Mouse (Mus musculus): ENCODE results near the gene Acadvl.

Gene Acadvl

DNA sequence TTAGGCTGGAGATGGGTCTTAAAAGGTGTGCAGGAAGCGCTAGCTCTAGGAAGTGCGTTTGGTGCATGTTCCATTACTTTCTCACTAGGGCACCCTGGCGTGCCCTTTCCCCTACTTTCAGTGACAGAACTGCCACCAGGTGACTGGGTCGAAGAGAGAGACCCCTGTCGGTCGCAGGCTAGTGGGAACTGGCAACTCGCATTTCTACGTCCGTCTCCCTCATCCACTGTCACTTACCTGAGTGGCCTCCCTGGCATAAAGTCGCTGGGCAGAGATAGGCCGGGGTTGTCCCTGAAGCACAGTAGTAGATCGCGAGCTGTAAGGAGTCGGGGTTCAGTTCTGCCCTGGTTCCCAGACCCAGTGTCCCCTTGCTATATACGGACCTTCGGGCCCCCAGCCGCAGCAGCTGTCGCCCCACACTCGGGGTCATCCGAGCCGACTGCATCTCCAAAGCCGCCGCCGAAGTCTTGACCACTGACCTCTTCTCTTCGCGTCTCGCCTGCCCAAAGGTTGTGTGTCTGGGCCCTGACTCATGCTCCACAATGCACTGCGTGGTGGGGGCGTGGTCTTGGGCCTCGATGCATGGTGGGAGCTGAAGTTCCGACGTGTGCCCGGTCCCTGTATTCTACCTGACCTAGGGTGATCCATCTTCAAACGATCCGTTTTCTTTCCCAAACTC, at the start of gene Acadvl:
Gene Acadvl, minus strand, starts transcription at position 532 of the 679 bp plus-strand sequence.
- peak; percentile 79 for DNase-seq

DNA sequence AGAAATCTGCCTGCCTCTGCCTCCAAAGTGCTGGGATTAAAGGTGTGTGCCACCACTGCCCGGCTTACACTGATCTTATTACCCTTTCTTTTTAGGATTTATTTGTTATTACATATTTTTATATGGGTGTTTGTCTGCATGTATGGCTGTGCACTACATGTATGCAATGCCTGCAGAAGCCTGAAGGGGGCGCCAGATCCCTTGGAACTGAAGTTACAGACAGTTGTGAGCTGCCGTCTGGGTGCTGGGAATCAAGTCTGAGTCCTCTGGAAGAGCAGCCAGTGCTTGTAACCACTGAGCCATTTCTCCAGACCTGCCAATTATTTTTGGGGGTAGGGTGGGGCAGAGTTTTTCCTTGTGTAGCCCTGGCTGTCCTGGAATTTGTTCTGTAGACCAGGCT, 47.8 kb upstream of the Acadvl start:
- no peak for DNase-seq

DNA sequence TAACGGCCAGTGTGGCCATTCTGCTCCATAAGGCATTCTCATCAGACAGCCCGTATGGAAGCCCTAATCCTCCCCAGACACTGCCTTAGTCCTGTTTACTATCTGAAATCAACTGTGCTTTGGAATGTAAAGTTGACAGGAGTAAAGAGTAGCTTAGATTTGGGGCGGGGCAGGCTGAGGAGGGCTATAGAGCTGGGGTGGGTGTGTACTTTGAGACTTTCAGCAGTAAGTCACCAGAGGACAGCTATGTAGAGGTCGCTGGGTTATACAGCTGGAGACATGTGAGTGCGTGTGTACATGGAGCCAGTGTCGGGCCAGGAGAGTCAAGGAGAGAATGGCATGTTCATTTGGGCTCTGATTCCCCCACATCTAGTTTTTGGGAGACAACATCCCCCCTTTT, 44.7 kb upstream of the Acadvl start:
- no peak for DNase-seq

DNA sequence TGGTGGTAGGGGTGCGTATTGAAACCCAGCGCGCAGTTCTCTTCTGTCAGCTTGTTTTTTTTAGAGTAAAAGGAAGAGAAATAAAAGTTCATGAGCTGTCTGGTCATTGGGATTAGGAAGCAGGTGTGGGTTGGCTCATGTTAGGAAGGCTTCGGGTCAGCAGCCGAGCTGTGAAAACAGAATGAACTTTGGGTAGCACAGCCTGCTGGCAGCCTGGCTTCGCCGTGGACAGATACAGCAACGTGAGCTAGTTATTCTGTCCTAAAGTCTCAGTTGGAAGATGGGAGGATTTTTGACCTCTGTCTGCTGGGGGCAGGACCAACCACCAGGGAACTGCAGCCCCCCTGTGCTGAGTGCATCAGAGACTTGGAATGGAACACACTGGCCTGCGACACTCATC, 42.6 kb upstream of the Acadvl start:
- no peak for DNase-seq

DNA sequence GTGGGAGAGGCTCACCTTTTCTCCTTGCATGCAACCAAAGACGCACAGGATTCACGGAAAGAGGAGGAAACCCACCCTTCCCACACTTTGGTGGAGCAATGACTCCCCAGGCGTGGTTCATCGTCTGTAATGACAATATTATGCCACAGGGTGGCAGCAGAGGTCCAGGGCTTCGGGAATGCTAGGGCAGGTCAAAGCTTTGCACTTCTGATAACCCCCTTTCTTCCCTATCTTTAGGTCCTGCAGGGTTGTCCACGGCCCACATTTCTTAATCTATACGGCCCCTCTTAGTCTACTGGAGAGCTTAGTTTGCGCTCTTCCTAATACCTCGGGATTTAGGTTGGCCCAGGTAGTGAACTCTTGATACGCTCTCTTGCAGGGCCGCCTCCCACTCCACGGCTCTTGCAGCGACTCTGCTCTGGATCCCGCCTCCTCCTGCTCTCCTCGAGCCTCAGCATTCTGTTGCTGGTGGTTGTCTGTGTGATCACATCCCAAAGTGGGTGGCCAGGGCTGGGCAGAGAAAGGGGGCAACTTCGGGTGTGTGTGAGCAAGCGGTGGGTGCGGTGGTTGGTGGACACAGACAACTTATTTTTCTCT, 40.5 kb upstream of the Acadvl start:
- peak; percentile 76 for DNase-seq

DNA sequence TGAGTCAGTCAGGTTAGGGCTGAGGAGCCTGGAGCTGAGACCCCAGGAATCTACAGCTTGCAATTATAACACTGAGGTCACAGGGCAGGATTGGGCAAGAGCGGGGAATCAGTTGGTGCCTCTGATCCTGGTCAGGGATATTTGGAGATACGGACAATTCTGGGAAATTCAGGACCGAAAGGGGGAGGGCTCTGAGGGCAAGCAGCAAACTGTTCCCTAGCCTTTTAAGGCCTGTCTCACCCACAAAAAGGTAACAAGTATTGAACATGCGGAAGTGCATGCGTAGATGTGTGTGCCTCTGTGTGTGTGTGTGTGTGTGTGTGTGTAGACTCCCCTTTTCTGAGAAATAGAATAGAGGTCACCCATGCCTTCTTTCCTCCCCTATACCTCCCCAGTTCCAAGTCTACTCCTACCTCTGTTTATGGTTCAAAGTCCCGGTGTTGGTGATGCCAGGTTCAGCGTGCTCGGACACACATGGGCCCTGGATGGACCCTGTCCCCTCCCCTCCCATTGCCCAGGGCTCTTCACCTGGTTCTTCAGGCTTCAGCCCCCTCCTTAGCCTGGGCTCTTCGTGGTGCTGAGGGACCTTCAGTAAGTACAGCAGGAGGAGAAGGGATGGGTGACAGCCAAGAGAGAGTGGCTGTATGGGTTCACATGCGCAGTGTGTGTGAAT, 38.8 kb upstream of the Acadvl start, which contains the start of gene Asgr1:
Gene Asgr1, plus strand, starts transcription at position 188 of the 673 bp plus-strand sequence.
- DNase-seq: no peak

DNA sequence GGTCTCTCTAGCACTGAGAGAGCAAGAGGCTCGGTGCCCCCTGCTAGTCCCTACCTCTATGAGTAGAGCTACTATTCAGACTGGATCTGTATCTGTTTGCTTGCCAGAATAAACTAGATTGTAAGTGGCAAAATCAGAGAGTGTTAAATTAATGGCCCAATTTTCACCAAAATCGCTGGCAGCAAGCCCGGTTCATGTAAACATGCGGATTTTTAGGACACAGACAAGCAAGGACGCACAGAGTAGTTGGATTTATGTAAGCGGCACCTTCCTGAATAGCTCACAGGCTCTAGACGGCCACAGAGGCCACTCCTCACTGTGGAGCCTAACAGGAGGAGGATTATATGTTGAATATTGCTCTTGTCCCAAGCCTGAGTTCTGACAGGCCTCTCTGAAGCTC, 37.9 kb upstream of the Acadvl start:
- no peak for DNase-seq

DNA sequence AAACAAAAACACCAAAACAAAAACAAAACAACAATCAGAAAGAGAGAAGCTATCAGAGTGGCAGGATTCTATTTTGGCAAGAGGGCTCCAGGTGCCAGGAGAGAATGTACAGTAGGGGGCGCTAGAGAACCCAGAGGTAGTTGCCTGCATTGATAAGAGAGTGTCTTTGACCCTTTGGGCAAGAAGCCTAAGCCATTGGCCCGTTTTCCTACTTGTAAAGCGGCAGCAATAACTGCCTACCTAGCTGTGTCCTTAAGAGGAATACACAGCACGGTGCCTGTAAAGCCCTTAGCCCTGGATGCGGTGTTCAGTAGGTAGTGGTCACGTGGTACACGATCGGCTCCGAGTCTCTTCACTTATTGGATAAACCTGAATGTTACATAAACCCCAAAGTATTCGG, 34.6 kb upstream of the Acadvl start:
- DNase-seq: no peak

DNA sequence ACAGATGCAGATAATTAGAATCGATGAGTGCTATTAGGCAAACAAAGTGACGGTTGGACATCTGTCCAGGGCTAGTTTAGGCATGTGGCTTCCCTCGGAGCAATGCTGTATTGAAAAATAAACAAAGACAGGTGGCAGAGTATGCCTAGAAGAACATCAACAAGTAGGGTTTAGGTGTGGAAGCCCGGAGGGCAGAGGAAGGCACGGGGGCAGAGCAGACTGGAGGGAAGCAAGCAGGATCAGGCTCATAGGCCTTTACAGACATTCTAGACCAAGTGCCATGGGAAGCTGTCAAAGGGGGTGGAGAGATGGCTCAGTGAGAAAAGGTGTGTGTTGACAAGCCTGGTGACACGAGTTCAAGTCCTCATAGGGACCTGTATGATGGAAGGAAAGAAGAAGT, 34.2 kb upstream of the Acadvl start:
- no peak for DNase-seq

DNA sequence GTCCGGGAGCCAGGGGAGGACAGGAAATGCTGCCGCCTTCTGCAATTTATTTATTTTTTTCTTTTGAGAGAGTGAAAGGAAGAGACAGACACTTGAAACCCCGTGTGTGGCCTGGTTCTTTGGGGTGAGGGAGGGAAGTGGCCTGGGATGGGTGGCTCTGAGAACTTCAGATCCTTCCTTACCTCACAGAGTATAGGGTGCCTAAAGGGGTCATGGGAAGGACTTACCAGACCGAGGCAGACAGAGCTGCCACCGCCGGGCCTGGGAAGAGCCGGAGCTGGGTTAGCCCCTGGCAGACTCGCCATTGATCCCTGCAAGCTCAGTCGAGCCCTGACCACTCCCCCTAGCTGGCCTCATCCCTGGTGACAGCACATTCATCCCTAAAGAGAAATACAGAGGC, 30.2 kb upstream of the Acadvl start:
- DNase-seq: no peak

DNA sequence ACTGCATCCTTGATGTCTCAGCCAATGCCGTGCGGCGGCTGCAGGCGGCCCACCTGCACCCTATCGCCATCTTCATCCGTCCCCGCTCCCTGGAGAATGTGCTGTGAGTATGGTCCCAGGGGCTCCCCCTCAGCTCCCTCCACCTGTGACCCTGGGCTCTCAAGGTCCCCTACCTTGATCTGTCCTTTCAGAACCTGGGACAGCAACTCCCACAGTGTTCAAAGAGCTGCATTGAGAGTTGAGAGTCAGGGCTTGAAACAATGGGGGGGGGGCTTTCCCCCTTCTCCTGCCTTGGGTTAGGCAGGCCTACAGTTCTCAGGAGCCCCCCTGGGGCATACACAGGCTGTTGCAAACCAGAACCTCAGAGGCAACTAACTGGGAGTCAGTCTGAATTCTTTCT, 28.5 kb upstream of the Acadvl start:
- no peak for DNase-seq

DNA sequence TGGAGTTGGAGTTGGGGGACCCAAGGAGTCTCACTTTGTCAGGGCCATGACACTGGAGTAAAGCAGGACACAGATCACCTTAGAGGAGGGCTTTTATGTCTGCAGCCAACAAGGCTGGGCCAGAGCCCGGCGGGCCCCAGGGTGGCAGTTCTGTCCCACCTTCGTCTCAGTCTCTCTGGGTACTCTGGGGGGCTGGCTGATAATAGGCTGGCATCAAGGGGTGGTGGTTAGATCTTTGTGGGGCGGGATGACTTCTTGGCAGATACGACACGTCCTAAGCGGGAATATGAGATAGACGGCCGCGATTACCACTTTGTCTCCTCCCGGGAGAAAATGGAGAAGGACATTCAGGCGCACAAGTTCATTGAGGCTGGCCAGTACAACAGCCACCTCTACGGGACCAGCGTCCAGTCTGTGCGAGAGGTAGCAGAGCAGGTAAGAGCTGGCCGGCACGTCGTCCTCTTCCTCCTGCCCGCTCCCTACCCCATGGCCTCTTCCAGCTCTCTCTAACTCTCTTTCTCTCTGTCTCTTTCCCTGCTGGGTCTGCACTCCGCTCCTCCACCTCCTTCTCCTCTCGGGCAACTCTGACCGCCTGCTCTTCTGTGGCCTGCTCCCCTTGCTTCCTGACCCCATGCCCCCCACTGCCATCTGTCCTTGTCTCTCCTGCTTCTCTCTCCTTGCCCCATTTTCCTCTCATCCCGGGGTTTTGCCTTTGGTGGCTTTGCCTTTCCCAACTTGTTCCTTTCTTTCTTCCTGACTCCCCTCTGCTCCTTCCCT, 27.3 kb upstream of the Acadvl start:
- DNase-seq: no peak

DNA sequence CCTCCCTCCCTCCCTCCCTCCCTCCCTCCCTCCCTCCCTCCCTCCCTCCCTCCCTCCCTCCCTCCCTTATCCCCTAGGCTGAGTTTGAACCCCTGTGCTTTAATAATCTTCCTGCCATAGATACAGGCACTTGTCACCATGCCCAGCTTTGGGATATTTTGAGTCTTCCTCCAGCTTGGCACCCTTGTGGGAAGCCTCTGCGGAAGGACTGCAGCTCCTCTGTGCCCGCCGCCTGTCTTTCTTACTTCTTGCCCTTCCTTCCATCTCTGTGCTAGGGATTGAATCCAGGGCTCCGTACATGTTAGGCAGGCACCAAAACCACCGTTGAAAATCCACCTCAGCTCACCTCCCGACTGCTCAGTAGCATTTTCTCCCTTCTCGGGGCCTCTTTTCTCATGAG, 25.0 kb upstream of the Acadvl start:
- DNase-seq: no peak

DNA sequence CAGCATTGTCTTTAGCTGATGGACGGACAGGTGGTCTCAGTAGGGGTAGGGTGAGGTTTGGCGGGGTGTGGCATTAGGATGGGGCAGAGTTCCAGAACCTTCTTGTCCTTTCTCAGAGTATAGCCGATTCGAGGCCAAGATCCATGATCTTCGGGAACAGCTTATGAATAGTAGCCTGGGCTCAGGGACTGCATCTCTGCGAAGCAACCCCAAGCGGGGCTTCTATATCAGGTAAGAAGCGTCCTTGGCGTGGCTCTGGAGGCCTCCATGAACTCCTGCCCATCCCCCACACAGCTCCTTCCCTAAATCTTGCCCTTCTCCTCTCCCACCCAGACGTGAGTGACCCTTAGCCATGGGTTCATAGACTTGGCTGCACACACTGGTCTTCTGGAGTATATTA, 24.4 kb upstream of the Acadvl start:
- no peak for DNase-seq

DNA sequence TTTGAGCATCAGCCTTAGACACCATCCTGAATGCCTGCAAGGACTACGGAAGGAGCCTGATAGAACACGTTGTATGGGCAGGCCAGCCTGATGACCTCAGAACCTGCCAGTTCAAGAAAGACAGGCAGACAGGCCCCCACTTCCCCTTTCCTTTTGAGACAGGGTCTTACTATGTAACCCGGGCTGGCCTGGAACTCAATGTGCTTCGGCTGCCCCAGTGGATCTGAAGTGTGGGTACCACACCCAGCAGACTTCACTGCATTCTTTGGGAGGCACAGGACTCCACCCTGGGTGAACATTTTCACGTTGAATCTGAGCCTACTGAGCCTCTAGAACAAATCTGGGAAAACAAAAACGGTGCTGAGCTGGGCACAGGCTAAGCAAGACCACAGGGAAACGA, 23.0 kb upstream of the Acadvl start:
- no peak for DNase-seq

DNA sequence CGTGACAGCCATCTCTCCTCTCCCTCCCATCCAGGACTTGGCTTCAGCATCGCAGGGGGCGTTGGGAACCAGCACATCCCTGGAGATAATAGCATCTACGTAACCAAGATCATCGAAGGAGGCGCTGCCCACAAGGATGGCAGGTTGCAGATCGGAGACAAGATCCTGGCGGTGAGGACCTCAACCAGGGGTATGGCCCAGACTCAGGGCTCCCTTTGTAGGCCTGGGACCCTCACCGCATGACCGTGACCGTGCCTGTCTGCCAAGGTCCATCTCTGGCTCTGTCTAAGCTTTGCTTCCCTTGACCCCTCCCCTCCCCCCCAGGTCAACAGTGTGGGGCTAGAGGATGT, 16.1 kb upstream of the Acadvl start:
- no peak for DNase-seq

DNA sequence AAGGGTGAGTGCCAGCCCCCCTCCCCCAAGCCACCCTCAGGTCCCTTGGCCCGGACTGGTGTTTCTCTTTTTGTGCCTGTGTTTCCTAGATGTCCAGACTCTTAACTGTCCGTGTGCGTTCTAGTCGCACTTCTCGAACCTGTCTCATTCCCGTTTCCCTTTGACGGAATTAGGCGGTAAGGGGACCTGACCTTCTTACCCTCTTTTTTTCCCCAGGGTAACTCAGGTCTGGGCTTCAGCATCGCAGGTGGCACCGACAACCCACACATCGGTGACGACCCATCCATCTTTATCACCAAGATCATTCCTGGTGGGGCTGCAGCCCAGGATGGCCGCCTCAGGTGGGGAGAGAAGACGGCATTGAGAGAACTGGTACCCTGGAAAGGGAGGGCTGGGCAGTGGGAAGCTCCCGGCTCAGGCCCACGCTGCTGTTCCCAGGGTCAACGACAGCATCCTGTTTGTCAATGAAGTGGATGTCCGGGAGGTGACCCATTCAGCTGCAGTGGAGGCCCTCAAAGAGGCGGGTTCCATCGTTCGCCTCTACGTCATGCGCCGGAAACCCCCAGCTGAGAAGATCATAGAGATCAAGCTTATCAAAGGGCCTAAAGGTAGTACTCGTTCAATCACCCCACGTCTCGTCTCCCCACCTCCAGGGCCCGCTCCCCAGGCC, 15.6 kb upstream of the Acadvl start:
- no peak for DNase-seq

DNA sequence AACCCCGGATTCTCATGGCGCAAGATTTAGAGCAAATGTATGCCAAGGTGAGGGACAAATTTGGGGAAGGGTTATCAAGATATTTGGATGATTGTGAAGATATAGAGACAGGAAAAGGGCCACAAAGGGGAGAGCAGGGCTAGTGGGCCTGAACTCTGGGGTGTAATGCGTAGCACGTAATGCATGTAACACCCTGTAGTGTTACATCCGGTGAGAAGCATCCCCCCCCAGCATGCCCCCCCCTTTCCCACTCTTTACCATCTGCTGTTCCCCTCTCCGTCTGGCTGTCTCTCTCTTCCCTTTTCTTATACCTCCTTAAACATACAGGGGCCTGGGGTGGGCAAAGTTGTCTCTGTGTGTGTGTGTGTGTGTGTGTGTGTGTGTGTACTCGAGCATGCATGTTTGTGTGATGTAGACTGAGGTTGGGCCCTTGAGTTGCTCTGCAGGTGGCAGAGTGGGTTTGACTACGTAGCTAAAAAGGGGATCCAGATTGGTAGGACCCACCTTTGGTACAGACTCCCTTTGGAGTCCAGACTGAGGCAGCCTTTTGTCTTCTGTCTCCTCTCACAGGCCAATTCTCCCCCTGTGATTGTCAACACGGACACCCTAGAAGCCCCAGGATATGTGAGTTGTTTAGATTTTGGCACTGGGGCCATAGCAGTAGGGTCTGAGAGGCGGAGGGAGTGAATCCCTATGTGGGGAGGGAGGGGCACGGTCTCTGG, 14.8 kb upstream of the Acadvl start:
- no peak for DNase-seq

DNA sequence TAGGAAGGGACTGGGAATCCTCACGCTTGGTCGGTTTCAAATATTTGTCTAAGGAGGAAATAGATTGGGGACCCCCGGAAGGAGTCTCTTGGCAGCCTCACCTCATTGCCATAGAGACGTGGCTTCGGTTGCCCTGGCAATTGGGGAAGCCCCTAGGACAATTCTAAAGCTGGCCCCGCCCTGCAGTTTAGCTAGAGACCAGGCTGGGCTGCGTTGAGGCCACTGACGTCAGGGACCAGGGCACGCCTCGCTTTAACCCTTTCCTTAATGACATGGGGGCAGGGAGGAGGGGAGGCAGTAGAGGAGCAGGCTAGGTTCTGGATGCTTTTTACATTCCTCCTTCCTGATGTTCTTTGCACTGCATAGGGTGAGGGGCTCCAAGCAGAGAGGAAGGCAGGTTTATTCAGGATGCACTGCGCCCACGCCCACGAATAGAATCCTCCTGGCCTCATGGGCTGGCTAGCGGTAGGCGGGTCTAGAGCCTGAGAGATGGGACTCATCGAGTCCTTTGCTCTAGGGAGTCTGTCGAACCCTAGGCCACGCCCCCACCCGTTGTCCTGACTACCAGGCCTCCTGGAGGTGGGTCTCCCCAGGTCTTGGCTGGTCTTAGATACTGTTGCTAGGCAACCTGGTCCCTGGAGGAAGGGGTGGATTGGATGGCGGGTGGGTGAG, 14.1 kb upstream of the Acadvl start:
- DNase-seq: peak; percentile 92

DNA sequence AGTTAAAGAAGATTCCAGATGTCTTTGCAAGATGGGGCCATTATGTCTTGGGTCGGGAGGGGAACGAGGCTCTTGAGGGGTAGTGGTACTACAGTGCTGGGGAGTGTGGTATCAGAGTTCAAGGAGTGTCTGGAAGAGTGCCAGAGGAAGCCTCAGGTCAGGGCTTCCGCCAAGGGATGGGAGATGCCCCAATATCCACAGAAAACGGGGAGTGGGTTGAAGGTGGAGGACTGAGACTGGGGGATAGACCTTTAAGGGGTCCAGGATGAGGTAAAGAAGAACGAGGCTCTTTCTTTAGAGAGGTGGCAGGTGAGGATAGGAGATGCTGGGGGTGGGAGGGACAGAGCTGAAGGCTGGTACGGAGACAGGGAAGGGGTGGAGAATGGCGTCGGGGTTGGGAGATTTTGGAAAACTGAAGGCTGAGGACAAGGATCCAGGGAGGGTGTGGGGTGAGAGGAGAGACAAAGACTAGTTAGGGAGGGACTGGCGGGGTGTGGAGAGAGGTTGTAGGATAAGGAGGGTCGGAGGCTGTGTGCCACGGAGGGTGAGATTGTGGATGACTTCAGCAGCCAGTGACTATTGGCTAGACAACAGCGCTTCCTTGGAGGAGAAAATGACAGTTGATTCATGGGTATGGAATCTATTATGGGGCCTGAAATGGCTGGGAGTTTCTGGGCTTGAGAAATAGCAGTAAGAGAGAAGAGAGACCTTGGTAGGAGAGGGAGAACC, 13.4 kb upstream of the Acadvl start:
- DNase-seq: no peak

DNA sequence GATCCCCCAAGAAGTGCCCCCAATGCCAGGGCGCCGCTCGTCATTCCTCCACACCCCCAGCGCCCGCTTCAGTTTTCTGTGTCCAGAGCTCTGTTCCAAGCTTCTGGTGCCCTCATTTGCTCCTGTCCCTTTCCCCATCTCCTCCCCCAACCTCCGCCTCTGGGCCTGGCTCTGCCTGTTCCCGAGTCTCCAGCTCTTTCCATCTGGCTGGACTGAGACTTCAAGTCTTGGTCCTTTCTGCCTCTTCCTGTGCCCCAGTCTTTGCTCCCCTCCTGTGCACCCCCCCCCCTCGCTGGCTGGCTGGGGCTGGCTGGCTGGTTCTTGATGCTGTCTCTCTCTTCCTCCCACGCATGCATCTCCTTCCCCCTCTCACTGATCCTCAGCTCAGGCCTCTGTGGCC, 12.2 kb upstream of the Acadvl start:
- DNase-seq: peak; percentile 42
